Mouse (Mus musculus): Measurements from ENCODE around the gene Hps4. TPM values are rescaled to one million over a fixed set of nuclear protein-coding genes. Genes with fewer than 3 reads are reported as not detected.

Hps4 gene
- polyA plus RNA-seq (2012; rRNA removed), result 52.5 and 72.0 TPM in 2 replicates
- polyA plus RNA-seq (2014; fragmentation: Nextera tagmentation; extraction: Ambion mirVana), result 28.0 and 31.9 TPM in 2 replicates

GRCm38 (mm10) chr5:112342463-112343204, at the start of gene Hps4, which contains the start of gene Srrd:
TSS of gene Hps4 (plus strand) at chr5:112343083.
TSS of gene Srrd (minus strand) at chr5:112343040.
- H3K36me3 ChIP-seq (ENCODE audit: control insufficient read depth, insufficient read depth, low read length), result peaks cover 21% of the 10 kb centered on the region
- peak; percentile 87 for ATAC-seq (ENCODE audit: low FRiP score, low read depth)

GRCm38 (mm10) chr5:112293800-112294199, 49.1 kb upstream of the Hps4 start:
- Histone ChIP-seq H3K27me3 (ENCODE audit: control insufficient read depth, insufficient read depth, low read length) (no peaks in the 10 kb centered on the region), H3K27ac (replicated peaks; ENCODE audit: low read depth, low read length) (no peak overlapping the region), H3K9ac (ENCODE audit: low read depth, low read length, severe bottlenecking) (no peak overlapping the region), H3K36me3 (ENCODE audit: control insufficient read depth, insufficient read depth, low read length) (no peaks in the 10 kb centered on the region), H3K4me2 (replicated peaks; ENCODE audit: low read depth, low read length, severe bottlenecking) (no peak overlapping the region), H3K4me1 (ENCODE audit: control insufficient read depth, insufficient read depth, low read length) (peaks cover 5% of the 10 kb centered on the region; the same call in 1 of the 2 replicates), H3K9me3 (ENCODE audit: control insufficient read depth, low read length) (no peaks in the 10 kb centered on the region), H3K4me3 (replicated peaks; ENCODE audit: low read length) (no peak overlapping the region)
- WGBS, result 80% methylated on average over 2 of the region's 2 CpGs
- no peak for ATAC-seq (ENCODE audit: low FRiP score, low read depth)
- no peak for DNase-seq (ENCODE audit: low spot score)
- no peak for TF ChIP-seq POLR2A (IDR thresholded peaks at IDR 0.05; ENCODE audit: borderline replicate concordance, extremely low read depth, insufficient read depth, insufficient read length)

More at GRCm38 (mm10) chr5:112342463-112343204, at the start of gene Hps4, which contains the start of gene Srrd:
- peak within 1 kb of the TSS; percentile 73 for H3K9ac ChIP-seq (ENCODE audit: low read depth, low read length, severe bottlenecking)
- TF ChIP-seq POLR2A (IDR thresholded peaks at IDR 0.05; ENCODE audit: borderline replicate concordance, extremely low read depth, insufficient read depth, insufficient read length), result no peak
- peak within 1 kb of the TSS; percentile 78 for H3K4me3 ChIP-seq (replicated peaks; ENCODE audit: low read length)
- peaks cover 10% of the 10 kb centered on the region for H3K4me1 ChIP-seq (ENCODE audit: control insufficient read depth, insufficient read depth, low read length)
- H3K27ac ChIP-seq (replicated peaks; ENCODE audit: low read depth, low read length), result 0 out of 2 replicates have a peak within 1 kb of the TSS, but pooled peaks have one; percentile 48
- WGBS, result 3% methylated on average over 32 of the region's 64 CpGs
- peak within 1 kb of the TSS; percentile 71 for H3K4me2 ChIP-seq (replicated peaks; ENCODE audit: low read depth, low read length, severe bottlenecking)
- peak; percentile 67 for DNase-seq (ENCODE audit: low spot score)
- H3K27me3 ChIP-seq (ENCODE audit: control insufficient read depth, insufficient read depth, low read length), result no peaks in the 10 kb centered on the region
- H3K9me3 ChIP-seq (ENCODE audit: control insufficient read depth, low read length), result no peaks in the 10 kb centered on the region

- ATAC-seq (ENCODE audit: low FRiP score, low read depth) (no peak), DNase-seq (ENCODE audit: low spot score) (no peak)
- TF ChIP-seq POLR2A (IDR thresholded peaks at IDR 0.05; ENCODE audit: borderline replicate concordance, extremely low read depth, insufficient read depth, insufficient read length), result no peak
- H3K4me3 ChIP-seq (replicated peaks; ENCODE audit: low read length), result no peak overlapping the region
- H3K9me3 ChIP-seq (ENCODE audit: control insufficient read depth, low read length), result no peaks in the 10 kb centered on the region
- H3K4me2 ChIP-seq (replicated peaks; ENCODE audit: low read depth, low read length, severe bottlenecking), result no peak overlapping the region
- H3K4me1 ChIP-seq (ENCODE audit: control insufficient read depth, insufficient read depth, low read length), result peaks cover 4% of the 10 kb centered on the region; the same call in 1 of the 2 replicates
- no peaks in the 10 kb centered on the region for H3K36me3 ChIP-seq (ENCODE audit: control insufficient read depth, insufficient read depth, low read length)
- 69% methylated on average over 4 of the region's 4 CpGs for WGBS
- no peak overlapping the region for H3K9ac ChIP-seq (ENCODE audit: low read depth, low read length, severe bottlenecking)
- H3K27ac ChIP-seq (replicated peaks; ENCODE audit: low read depth, low read length), result no peak overlapping the region
- H3K27me3 ChIP-seq (ENCODE audit: control insufficient read depth, insufficient read depth, low read length), result no peaks in the 10 kb centered on the region
Observed at GRCm38 (mm10) chr5:112294696-112295095, 48.2 kb upstream of the Hps4 start.

- no peaks in the 10 kb centered on the region for H3K4me1 ChIP-seq (ENCODE audit: control insufficient read depth, insufficient read depth, low read length)
- no peak for TF ChIP-seq POLR2A (IDR thresholded peaks at IDR 0.05; ENCODE audit: borderline replicate concordance, extremely low read depth, insufficient read depth, insufficient read length)
- H3K27me3 ChIP-seq (ENCODE audit: control insufficient read depth, insufficient read depth, low read length), result no peaks in the 10 kb centered on the region
- no peaks in the 10 kb centered on the region for H3K9me3 ChIP-seq (ENCODE audit: control insufficient read depth, low read length)
- H3K36me3 ChIP-seq (ENCODE audit: control insufficient read depth, insufficient read depth, low read length), result no peaks in the 10 kb centered on the region
- no peak overlapping the region for H3K4me3 ChIP-seq (replicated peaks; ENCODE audit: low read length)
- ATAC-seq (ENCODE audit: low FRiP score, low read depth) (no peak), DNase-seq (ENCODE audit: low spot score) (no peak)
- no peak overlapping the region for H3K4me2 ChIP-seq (replicated peaks; ENCODE audit: low read depth, low read length, severe bottlenecking)
- no peak overlapping the region for H3K27ac ChIP-seq (replicated peaks; ENCODE audit: low read depth, low read length)
- H3K9ac ChIP-seq (ENCODE audit: low read depth, low read length, severe bottlenecking), result no peak overlapping the region
- 52% methylated on average over 8 of the region's 8 CpGs for WGBS
Observed at GRCm38 (mm10) chr5:112295162-112295561, 47.7 kb upstream of the Hps4 start.

GRCm38 (mm10) chr5:112295564-112295963, 47.3 kb upstream of the Hps4 start:
- Histone ChIP-seq H3K27ac (replicated peaks; ENCODE audit: low read depth, low read length) (no peak overlapping the region), H3K4me1 (ENCODE audit: control insufficient read depth, insufficient read depth, low read length) (no peaks in the 10 kb centered on the region), H3K4me2 (replicated peaks; ENCODE audit: low read depth, low read length, severe bottlenecking) (no peak overlapping the region), H3K9me3 (ENCODE audit: control insufficient read depth, low read length) (no peaks in the 10 kb centered on the region), H3K36me3 (ENCODE audit: control insufficient read depth, insufficient read depth, low read length) (no peaks in the 10 kb centered on the region), H3K9ac (ENCODE audit: low read depth, low read length, severe bottlenecking) (no peak overlapping the region), H3K4me3 (replicated peaks; ENCODE audit: low read length) (no peak overlapping the region), H3K27me3 (ENCODE audit: control insufficient read depth, insufficient read depth, low read length) (no peaks in the 10 kb centered on the region)
- ATAC-seq (ENCODE audit: low FRiP score, low read depth) (no peak), DNase-seq (ENCODE audit: low spot score) (no peak)
- TF ChIP-seq POLR2A (IDR thresholded peaks at IDR 0.05; ENCODE audit: borderline replicate concordance, extremely low read depth, insufficient read depth, insufficient read length), result no peak
- WGBS, result 63% methylated on average over 8 of the region's 8 CpGs

Measured in limb, embryonic 14.5 days (tissue).